11 mouse cellular contexts compared by ENCODE assay signal in the genomic region with DNA sequence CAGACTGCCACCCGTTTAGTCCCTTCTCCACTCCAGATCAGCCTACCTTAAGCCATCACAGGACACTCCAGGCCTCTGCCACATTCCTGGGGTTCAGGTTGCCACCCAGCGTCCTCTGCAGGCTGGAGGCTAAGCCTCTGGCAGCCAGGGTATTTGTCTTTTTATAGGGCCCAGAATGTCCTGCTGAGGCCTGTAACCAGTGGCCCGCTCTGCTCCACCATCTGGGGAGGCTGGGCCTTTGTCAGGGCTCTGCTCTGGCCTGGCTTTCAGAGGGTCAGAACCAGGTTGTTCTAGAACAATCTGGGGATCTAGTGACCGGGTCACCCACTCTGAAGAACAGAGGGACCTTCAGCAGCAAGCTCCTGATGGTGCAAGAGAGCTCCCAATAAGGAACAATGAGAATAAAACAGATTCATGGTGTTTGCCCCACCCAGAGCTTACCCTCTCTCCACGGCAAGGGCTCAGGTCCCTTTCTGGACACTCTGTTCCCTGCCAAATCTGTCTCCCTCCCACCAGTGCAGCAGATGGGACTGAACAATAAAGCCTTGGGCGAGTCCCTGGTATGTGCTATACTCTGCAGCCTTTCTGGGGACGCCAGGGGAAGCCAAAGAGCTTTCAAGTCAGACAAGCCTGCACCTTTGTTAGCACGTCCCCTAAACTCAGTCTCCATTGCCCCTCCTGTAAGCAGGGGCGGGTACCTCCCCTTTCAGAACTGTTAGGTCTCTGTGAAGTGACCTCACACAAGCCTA. TPM values are rescaled to one million over a fixed set of nuclear protein-coding genes. Genes with fewer than 3 reads are reported as not detected.
DNase-seq lines count a peak whose midpoint lies in the region; ATAC-seq lines count a peak whose summit lies in the region.
"Had no signal": no experiment of that assay in that cellular context is flagged by ENCODE, and none has a peak within 500 bp of the region (broad histone marks: within the 10 kb centered on the region; RNA-seq: fewer than 3 reads in every experiment).

No protein-coding gene starts in this region.

- peak; percentile 81 for DNase-seq in cerebellum, adult 8-10 months
- DNase-seq in gastrocnemius, postnatal 25 days: peak; percentile 75
- peak; percentile 86 to 87 for DNase-seq in layer of hippocampus, postnatal 10 days (ENCODE audit: low spot score in 2 of 2)
- DNase-seq in ovary, postnatal 36 days (ENCODE audit: low spot score): peak; percentile 60
- no peak for DNase-seq in MN1 (ENCODE audit: low spot score)

- no peak overlapping the region for H3K4me2 ChIP-seq in midbrain, embryonic 12.5 days (replicated peaks)
- no peak overlapping the region for H3K4me2 ChIP-seq in midbrain, embryonic 15.5 days
- H3K4me2 ChIP-seq: liver, embryonic 15.5 days had no signal

- peaks cover 8% of the 10 kb centered on the region for H3K4me1 ChIP-seq in midbrain, embryonic 12.5 days
- 0 out of 2 replicates have a peak, but pooled peaks cover 4% of the 10 kb centered on the region for H3K4me1 ChIP-seq in midbrain, embryonic 15.5 days
- H3K4me1 ChIP-seq: liver, embryonic 15.5 days had no signal

- no peak overlapping the region for H3K27ac ChIP-seq in midbrain, embryonic 12.5 days (replicated peaks)
- no peak overlapping the region for H3K27ac ChIP-seq in midbrain, embryonic 15.5 days
- H3K27ac ChIP-seq: liver, embryonic 15.5 days had no signal

- no peak overlapping the region for H3K9ac ChIP-seq in midbrain, embryonic 12.5 days (replicated peaks)
- H3K9ac ChIP-seq in midbrain, embryonic 15.5 days: no peak overlapping the region
- H3K9ac ChIP-seq: liver, embryonic 15.5 days had no signal

- 0 out of 2 replicates have a peak, but pooled peaks have one; percentile 12 for ATAC-seq in midbrain, embryonic 12.5 days (ENCODE audit: low FRiP score, low read depth)
- ATAC-seq in midbrain, embryonic 15.5 days (replicated peaks): no peak
- ATAC-seq in erythroid progenitor cell, adult 5-6 weeks (replicated peaks; ENCODE audit: low FRiP score, poor library complexity, severe bottlenecking): no peak
- ATAC-seq: Patski had no signal

- H3K27me3 ChIP-seq in midbrain, embryonic 12.5 days: 0 out of 2 replicates have a peak, but pooled peaks cover 13% of the 10 kb centered on the region
- H3K27me3 ChIP-seq in midbrain, embryonic 15.5 days (replicated peaks): no peaks in the 10 kb centered on the region

- WGBS in midbrain, embryonic 12.5 days: 50% methylated on average over 9 of the region's 9 CpGs
- WGBS in midbrain, embryonic 15.5 days: 48% methylated on average over 9 of the region's 9 CpGs

- no peaks in the 10 kb centered on the region for H3K36me3 ChIP-seq in midbrain, embryonic 12.5 days
- no peaks in the 10 kb centered on the region for H3K36me3 ChIP-seq in midbrain, embryonic 15.5 days (replicated peaks)
- H3K36me3 ChIP-seq: liver, embryonic 15.5 days had no signal

- H3K9me3 ChIP-seq in midbrain, embryonic 12.5 days: no peaks in the 10 kb centered on the region
- H3K9me3 ChIP-seq in midbrain, embryonic 15.5 days: no peaks in the 10 kb centered on the region
- H3K9me3 ChIP-seq: liver, embryonic 15.5 days had no signal

- no peak overlapping the region for H3K4me3 ChIP-seq in midbrain, embryonic 12.5 days
- H3K4me3 ChIP-seq in midbrain, embryonic 15.5 days: no peak overlapping the region
- H3K4me3 ChIP-seq: erythroblast, embryonic 14.5 days; liver, embryonic 15.5 days had no signal

RNA-seq across cellular contexts. Expression of a gene that starts 8.7 kb away (rescaled TPM):
- polyA plus RNA-seq in midbrain, embryonic 12.5 days (2016; fragmentation: Nextera tagmentation; extraction: Ambion mirVana): 0.09 and 0.26 TPM in 2 replicates
- 0.12 and 0.17 TPM in 2 replicates for polyA plus RNA-seq in midbrain, embryonic 15.5 days (2015; fragmentation: Nextera tagmentation; extraction: Ambion mirVana)
- total RNA-seq in gastrocnemius, postnatal 25 days (2021): 100 to 1,000 TPM; 763 to 788 TPM
- total RNA-seq in layer of hippocampus, postnatal 10 days (2021): 1 to 10 TPM in 1 of 2 experiments, under 1 TPM in 1; 0.80 to 1.3 TPM
- total RNA-seq in erythroid progenitor cell, adult 5-6 weeks (2015; ENCODE audit: low replicate concordance): not detected in 2 replicates
- total RNA-seq in erythroid progenitor cell, adult 5-6 weeks (2017; ENCODE audit: low replicate concordance): not detected in 2 replicates
- polyA plus RNA-seq: erythroblast, embryonic 14.5 days; Patski had no signal

RNA-seq across cellular contexts. Expression of a gene that starts 10.6 kb away (rescaled TPM):
- polyA plus RNA-seq in midbrain, embryonic 12.5 days (2016; fragmentation: Nextera tagmentation; extraction: Ambion mirVana): not detected in 2 replicates
- polyA plus RNA-seq in midbrain, embryonic 15.5 days (2015; fragmentation: Nextera tagmentation; extraction: Ambion mirVana): not detected in 2 replicates
- not detected for total RNA-seq in gastrocnemius, postnatal 25 days (2021)
- total RNA-seq in layer of hippocampus, postnatal 10 days (2021): under 1 TPM in 1 of 2 experiments, not detected in 1; 0.71 TPM
- not detected in 2 replicates for total RNA-seq in erythroid progenitor cell, adult 5-6 weeks (2015; ENCODE audit: low replicate concordance)
- total RNA-seq in erythroid progenitor cell, adult 5-6 weeks (2017; ENCODE audit: low replicate concordance): not detected in 2 replicates
- polyA plus RNA-seq: liver, embryonic 15.5 days; Patski had no signal

RNA-seq across cellular contexts. Expression of a gene that starts 53.3 kb away (rescaled TPM):
- polyA plus RNA-seq in midbrain, embryonic 12.5 days (2016; fragmentation: Nextera tagmentation; extraction: Ambion mirVana): 129 and 138 TPM in 2 replicates
- 150 and 154 TPM in 2 replicates for polyA plus RNA-seq in midbrain, embryonic 15.5 days (2015; fragmentation: Nextera tagmentation; extraction: Ambion mirVana)
- total RNA-seq in gastrocnemius, postnatal 25 days (2021): 1 to 10 TPM; 5.8 to 7.0 TPM
- total RNA-seq in layer of hippocampus, postnatal 10 days (2021): 10 to 100 TPM; 69.7 to 81.4 TPM
- 29.8 and 64.5 TPM in 2 replicates for total RNA-seq in erythroid progenitor cell, adult 5-6 weeks (2015; ENCODE audit: low replicate concordance)
- total RNA-seq in erythroid progenitor cell, adult 5-6 weeks (2017; ENCODE audit: low replicate concordance): 31.8 and 54.4 TPM in 2 replicates

RNA-seq across cellular contexts. Expression of a gene that starts 55.1 kb away (rescaled TPM):
- polyA plus RNA-seq in midbrain, embryonic 12.5 days (2016; fragmentation: Nextera tagmentation; extraction: Ambion mirVana): not detected in 2 replicates
- not detected in 2 replicates for polyA plus RNA-seq in midbrain, embryonic 15.5 days (2015; fragmentation: Nextera tagmentation; extraction: Ambion mirVana)
- 10 to 100 TPM in 1 of 2 experiments, 1 to 10 TPM in 1; 5.7 to 11.2 TPM for total RNA-seq in gastrocnemius, postnatal 25 days (2021)
- total RNA-seq in layer of hippocampus, postnatal 10 days (2021): under 1 TPM; 0.04 to 0.23 TPM
- not detected in 2 replicates for total RNA-seq in erythroid progenitor cell, adult 5-6 weeks (2015; ENCODE audit: low replicate concordance)
- not detected in 2 replicates for total RNA-seq in erythroid progenitor cell, adult 5-6 weeks (2017; ENCODE audit: low replicate concordance)
- polyA plus RNA-seq: erythroblast, embryonic 14.5 days; liver, embryonic 15.5 days; Patski had no signal

Comparison
In these comparisons a context has a peak if more than half of its experiments do, and no peak if none do; other contexts are left out.
1. RNA of a gene that starts 8.7 kb away (total RNA-seq): 763 to 788 TPM in gastrocnemius, postnatal 25 days; 0.80 to 1.3 TPM in layer of hippocampus, postnatal 10 days and not detected in erythroid progenitor cell, adult 5-6 weeks; every median in the first group is over 100 times any median in the second.